Mouse (Mus musculus) neural tube, embryonic 14.5 days (tissue): Measurements from ENCODE around the gene Sox12. TPM values are rescaled to one million over a fixed set of nuclear protein-coding genes. Genes with fewer than 3 reads are reported as not detected.

Experiments
- ATAC-seq: fragments of 200-750 bp; cut with Nextera tagmentation; 2 replicates; pipeline ENCODE4 v1.8.0; 2017; ENCODE audit warnings: low read depth, mild to moderate bottlenecking, moderate TSS enrichment, moderate library complexity
- H3K27ac ChIP-seq: fragments of 300-500 bp; sonication (generic); 2 replicates; pipeline ENCODE4 v1.5.1; 2014; ENCODE audit warnings: low read depth, mild to moderate bottlenecking, control low read depth, low read length, moderate library complexity, mixed read lengths
- H3K27me3 ChIP-seq: fragments of 300-500 bp; sonication (generic); 2 replicates; pipeline ENCODE4 v1.6.1; 2014; ENCODE audit warnings: low read length; ENCODE audit not compliant: control insufficient read depth, insufficient read depth
- H3K36me3 ChIP-seq: fragments of 300-500 bp; sonication (generic); 2 replicates; pipeline ENCODE4 v1.6.1; 2014; ENCODE audit warnings: low read length, mixed read lengths; ENCODE audit not compliant: control insufficient read depth, insufficient read depth
- H3K4me1 ChIP-seq: fragments of 300-500 bp; sonication (generic); 2 replicates; pipeline ENCODE4 v1.6.1; 2014; ENCODE audit warnings: low read length; ENCODE audit not compliant: control insufficient read depth, insufficient read depth
- H3K4me2 ChIP-seq: fragments of 300-500 bp; sonication (generic); 2 replicates; pipeline ENCODE4 v1.6.1; 2014; ENCODE audit warnings: mild to moderate bottlenecking, low read depth, low read length, control low read depth
- H3K4me3 ChIP-seq: fragments of 300-500 bp; sonication (generic); 2 replicates; pipeline ENCODE4 v1.5.1; 2014; ENCODE audit warnings: low read depth, low read length, control low read depth, mixed read lengths
- H3K9ac ChIP-seq: fragments of 300-500 bp; sonication (generic); replicated peaks from 2 replicates; pipeline ENCODE4 v1.6.1; 2014; ENCODE audit warnings: low read depth, mild to moderate bottlenecking, control low read depth, low read length, mixed read lengths
- H3K9me3 ChIP-seq: fragments of 300-500 bp; sonication (generic); 2 replicates; pipeline ENCODE4 v1.6.1; 2016; ENCODE audit warnings: low read length; ENCODE audit not compliant: control insufficient read depth
- WGBS: fragments of 180-500 bp; shearing (Covaris S2); extraction: QIAGEN DNeasy Blood & Tissue Kit; methylation state at CpG from one replicate; pipeline ENCODE4 v1.1.7; 2014; 5-methylcytosine and 5-hydroxymethylcytosine counted together
- polyA plus RNA-seq: library from polyadenylated mRNA; unstranded; fragments of >200 nt; fragmentation: Nextera tagmentation; extraction: Ambion mirVana; gene quantifications from 2 replicates; pipeline ENCODE4 v1.2.1, GENCODE M21; 2014

Sox12 gene
- polyA plus RNA-seq, 1 experiment from 2014 or later, result 19.2 TPM

- no peaks in the 10 kb centered on the region for H3K9me3 ChIP-seq
- H3K4me2 ChIP-seq, result peak overlapping the region; percentile 84
- peak overlapping the region; percentile 91; the same call in 1 of the 2 replicates for H3K4me3 ChIP-seq
- 2% methylated on average over 7 of the region's 7 CpGs for WGBS
- no peaks in the 10 kb centered on the region for H3K27me3 ChIP-seq
- peak overlapping the region; percentile 87 for H3K27ac ChIP-seq
- peak overlapping the region; percentile 41; the same call in 1 of the 2 replicates for H3K9ac ChIP-seq
- peaks cover 33% of the 10 kb centered on the region for H3K4me1 ChIP-seq
- no peaks in the 10 kb centered on the region for H3K36me3 ChIP-seq
- ATAC-seq, result no peak
Measured at GRCm38 (mm10) chr2:152411471-152411870, 13.6 kb upstream of the Sox12 start.

DNA sequence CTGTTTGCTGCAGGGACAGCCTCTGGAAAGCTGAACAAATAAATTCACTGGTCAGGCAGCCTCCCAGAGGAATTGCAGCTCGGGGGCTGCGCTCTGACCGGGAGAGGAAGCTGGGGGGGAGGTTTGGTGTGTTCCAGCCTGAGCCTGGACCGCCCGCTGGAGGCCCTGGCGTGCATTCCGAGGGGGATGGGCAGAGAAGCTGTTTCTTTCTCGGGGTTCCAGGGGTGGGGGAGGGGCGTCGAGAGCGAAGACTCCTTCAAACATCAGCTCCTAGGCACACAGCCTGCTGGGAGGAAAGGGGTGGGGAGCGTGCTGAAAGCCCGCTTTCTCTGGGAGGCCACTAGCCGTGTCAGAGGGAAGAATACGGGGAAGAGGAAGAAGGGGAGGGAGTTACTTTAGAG, 13.1 kb upstream of the Sox12 start:
- ATAC-seq, result peak; percentile 25; the same call in 1 of the 2 replicates
- Histone ChIP-seq H3K9me3 (no peaks in the 10 kb centered on the region), H3K4me1 (peaks cover 33% of the 10 kb centered on the region), H3K9ac (peak overlapping the region; percentile 41), H3K36me3 (no peaks in the 10 kb centered on the region), H3K4me3 (peak overlapping the region; percentile 91; the same call in 1 of the 2 replicates), H3K27me3 (no peaks in the 10 kb centered on the region), H3K27ac (peak overlapping the region; percentile 87), H3K4me2 (peak overlapping the region; percentile 84)
- 2% methylated on average over 14 of the region's 15 CpGs for WGBS

DNA sequence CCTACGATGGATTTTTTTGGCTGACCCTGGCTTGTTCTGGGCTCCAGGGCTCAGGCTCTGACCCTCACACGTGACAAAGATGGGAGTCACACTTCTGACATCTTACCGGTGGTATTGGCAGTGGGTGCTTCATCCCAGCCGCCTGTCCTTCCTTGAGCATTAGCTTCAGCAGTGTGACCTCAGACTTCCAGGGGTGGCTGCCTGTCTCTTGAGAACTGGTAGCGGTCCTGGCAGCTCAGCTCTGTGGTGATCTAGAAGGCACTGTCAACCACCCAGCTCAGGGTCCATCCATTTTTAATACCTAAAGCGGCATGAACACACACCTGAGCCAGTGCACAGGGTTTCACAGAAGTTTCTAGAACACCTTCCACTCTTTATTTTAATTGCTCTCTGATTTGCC, 11.9 kb upstream of the Sox12 start:
- Histone ChIP-seq H3K4me3 (no peak overlapping the region), H3K27me3 (no peaks in the 10 kb centered on the region), H3K36me3 (no peaks in the 10 kb centered on the region), H3K9ac (no peak overlapping the region), H3K4me2 (no peak overlapping the region), H3K27ac (no peak overlapping the region; the same call in 1 of the 2 replicates), H3K9me3 (no peaks in the 10 kb centered on the region), H3K4me1 (peaks cover 36% of the 10 kb centered on the region)
- 79% methylated on average over 6 of the region's 6 CpGs for WGBS
- no peak for ATAC-seq

DNA sequence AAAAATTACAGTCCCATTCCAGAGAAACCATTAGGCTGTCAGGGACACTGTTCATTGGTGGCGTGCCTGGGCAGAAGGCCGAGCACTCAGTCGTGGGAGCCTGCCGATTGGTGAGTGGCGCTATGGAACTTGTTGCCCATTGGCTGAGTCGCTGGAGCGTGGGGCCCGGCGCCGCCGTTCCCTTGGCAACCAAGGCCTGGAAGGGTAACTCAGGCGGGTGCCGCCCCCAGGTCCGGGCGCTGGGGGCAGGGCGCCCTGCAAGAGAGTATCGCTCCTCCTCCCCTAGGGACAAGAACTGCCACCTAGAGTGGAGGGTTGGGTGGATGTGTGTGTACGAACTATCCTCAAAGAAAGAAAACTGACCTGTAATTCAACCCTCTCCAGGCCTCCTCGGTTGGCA, 8.3 kb upstream of the Sox12 start:
- Histone ChIP-seq H3K27me3 (no peaks in the 10 kb centered on the region), H3K4me1 (peaks cover 16% of the 10 kb centered on the region), H3K9ac (peak overlapping the region; percentile 37; the same call in 1 of the 2 replicates), H3K36me3 (no peaks in the 10 kb centered on the region), H3K9me3 (no peaks in the 10 kb centered on the region), H3K4me3 (peak overlapping the region; percentile 29), H3K4me2 (peak overlapping the region; percentile 51), H3K27ac (peak overlapping the region; percentile 66)
- peak; percentile 96 for ATAC-seq
- 0% methylated on average over 19 of the region's 19 CpGs for WGBS

GRCm38 (mm10) chr2:152399122-152399542, 1.3 kb upstream of the Sox12 start:
- Histone ChIP-seq H3K4me1 (peaks cover 24% of the 10 kb centered on the region), H3K4me3 (peak overlapping the region; percentile 88), H3K36me3 (no peaks in the 10 kb centered on the region), H3K27me3 (no peaks in the 10 kb centered on the region), H3K27ac (peak overlapping the region; percentile 99), H3K4me2 (peak overlapping the region; percentile 90), H3K9me3 (no peaks in the 10 kb centered on the region), H3K9ac (peak overlapping the region; percentile 97)
- ATAC-seq, result no peak
- WGBS, result under 1% methylated on average over 13 of the region's 13 CpGs

DNA sequence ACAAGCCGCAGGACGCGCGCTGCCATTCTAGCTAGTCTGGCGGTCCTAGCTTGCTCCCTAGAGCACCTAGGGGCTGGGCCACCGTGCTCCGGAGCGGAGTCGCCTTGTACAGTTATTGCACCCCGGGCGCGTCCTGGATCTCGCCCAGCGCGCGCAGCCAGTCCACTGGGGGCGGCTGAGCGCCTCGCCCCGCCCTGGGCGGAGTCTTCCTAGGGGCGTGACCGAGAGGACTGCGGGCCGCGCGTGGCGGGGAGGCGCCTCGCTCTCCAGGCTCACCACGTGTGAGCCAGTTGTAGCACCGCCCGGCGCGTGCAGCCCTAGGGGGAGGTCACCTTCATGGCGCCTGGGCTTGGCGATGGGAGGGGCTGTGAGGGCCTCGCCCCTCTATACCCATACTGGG, 828 bp upstream of the Sox12 start:
- Histone ChIP-seq H3K9me3 (no peaks in the 10 kb centered on the region), H3K36me3 (no peaks in the 10 kb centered on the region), H3K4me1 (peaks cover 29% of the 10 kb centered on the region), H3K9ac (peak overlapping the region; percentile 97), H3K27me3 (no peaks in the 10 kb centered on the region), H3K27ac (peak overlapping the region; percentile 99), H3K4me3 (peak overlapping the region; percentile 88), H3K4me2 (peak overlapping the region; percentile 90)
- WGBS, result under 1% methylated on average over 38 of the region's 38 CpGs
- peak; percentile 73 for ATAC-seq

DNA sequence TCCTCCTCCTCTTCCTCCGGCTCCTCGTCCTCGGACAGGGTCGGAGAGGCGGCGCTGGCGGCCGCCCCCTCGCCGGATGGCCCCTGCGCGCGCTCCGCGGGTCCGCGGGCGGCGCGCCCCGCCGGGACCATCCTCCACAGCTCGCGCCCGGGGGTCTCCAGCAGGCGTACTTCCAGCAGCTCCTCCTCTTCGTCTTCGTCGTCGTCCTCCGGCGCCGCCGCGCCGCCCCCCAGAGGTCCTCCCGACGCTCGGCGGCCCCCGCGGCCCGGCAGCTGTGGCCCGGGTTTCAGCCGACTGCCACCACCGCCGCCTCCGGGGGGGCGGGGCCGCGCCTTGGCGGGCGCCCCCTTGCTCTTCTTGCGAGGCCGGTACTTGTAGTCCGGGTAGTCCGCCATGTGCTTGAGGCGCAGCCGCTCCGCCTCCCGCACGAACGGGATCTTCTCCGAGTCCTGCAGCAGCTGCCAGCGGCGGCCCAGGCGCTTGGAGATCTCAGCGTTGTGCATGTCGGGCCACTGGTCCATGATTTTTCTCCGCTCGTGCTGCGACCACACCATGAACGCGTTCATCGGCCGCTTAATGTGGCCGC, 766 bp downstream of the Sox12 start:
- WGBS, result 0% methylated on average over 66 of the region's 77 CpGs
- Histone ChIP-seq H3K4me3 (peak overlapping the region; percentile 88), H3K9ac (peak overlapping the region; percentile 97), H3K4me1 (peaks cover 35% of the 10 kb centered on the region), H3K9me3 (no peaks in the 10 kb centered on the region), H3K36me3 (no peaks in the 10 kb centered on the region), H3K27ac (peak overlapping the region; percentile 99), H3K4me2 (peak overlapping the region; percentile 90), H3K27me3 (no peaks in the 10 kb centered on the region)
- ATAC-seq, result peak; percentile 7; the same call in 1 of the 2 replicates

DNA sequence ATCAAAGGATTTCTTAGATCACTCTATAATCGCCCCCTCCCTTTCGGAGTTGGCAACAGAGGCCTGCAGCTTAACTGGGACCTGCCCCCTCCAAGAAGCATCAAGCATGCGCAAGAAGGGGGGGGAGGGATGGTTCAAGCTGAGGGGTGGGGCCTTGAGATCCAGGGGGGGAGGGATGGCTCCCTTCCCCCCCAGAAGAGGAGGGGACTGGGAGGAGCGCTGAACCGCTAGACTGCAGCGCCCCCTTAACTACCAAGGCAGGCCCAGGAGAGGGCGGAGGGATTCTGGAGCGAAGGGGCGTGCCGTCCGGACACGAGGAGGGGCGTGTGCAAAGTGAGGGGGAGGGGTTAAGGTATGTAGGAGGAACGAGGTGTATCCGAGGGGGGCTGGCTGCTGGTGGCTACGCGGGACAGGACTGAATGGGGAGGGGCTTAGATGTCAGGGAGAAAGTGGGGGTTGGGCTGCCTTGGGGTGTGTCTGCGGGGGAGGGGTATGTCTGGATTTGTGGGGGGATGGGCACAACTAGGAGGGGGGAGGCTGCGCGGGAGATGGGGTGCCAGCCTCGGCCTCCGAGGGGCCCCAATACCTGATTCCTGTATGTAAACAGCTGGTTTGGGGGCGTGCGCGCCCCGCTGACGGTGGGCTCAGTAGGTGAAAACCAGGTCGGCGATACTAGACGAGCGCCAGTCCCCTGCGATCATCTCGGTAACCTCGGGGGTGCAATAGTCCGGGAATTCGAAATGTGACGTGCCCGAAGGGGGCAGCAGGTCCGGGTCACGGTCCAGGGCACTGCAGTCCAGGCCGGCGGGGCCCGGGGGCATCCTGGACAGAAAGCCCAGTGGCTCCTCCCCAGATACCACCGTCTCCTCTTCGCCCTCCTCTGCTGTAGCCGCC, 1.5 kb downstream of the Sox12 start:
- peak overlapping the region; percentile 99 for H3K27ac ChIP-seq
- WGBS, result under 1% methylated on average over 42 of the region's 46 CpGs
- H3K9me3 ChIP-seq, result no peaks in the 10 kb centered on the region
- H3K4me2 ChIP-seq, result peak overlapping the region; percentile 90
- H3K36me3 ChIP-seq, result no peaks in the 10 kb centered on the region
- no peaks in the 10 kb centered on the region for H3K27me3 ChIP-seq
- peak; percentile 47 for ATAC-seq
- H3K9ac ChIP-seq, result peak overlapping the region; percentile 97
- peak overlapping the region; percentile 88 for H3K4me3 ChIP-seq
- peaks cover 35% of the 10 kb centered on the region for H3K4me1 ChIP-seq
